15 mouse cellular contexts compared by ENCODE assay signal in genomic region chr9:32924333-32924886, GRCm38 (mm10).
DNase-seq lines count a peak whose midpoint lies in the region; ATAC-seq lines count a peak whose summit lies in the region.
"Had no signal": no experiment of that assay in that cellular context is flagged by ENCODE, and none has a peak within 500 bp of the region (broad histone marks: within the 10 kb centered on the region; RNA-seq: fewer than 3 reads in every experiment).

No protein-coding gene starts in this region.

- peak; percentile 44 for ATAC-seq in granulocyte monocyte progenitor cell, adult 5-6 weeks (replicated peaks; ENCODE audit: poor library complexity, severe bottlenecking)
- peak; percentile 59; the same call in 1 of the 2 replicates for ATAC-seq in monocyte, adult 5-6 weeks (replicated peaks; ENCODE audit: insufficient number of reproducible peaks, low FRiP score, low TSS enrichment, poor library complexity, severe bottlenecking)
- ATAC-seq: forebrain, embryonic 16.5 days had no signal

- peak; percentile 57 for DNase-seq in heart, adult 11 months
- no peak for DNase-seq in heart, adult 18-20 months
- peak; percentile 66 for DNase-seq in CD4-positive helper T cell, adult 2 months (ENCODE audit: low read depth, low spot score)
- no peak for DNase-seq in left cerebral cortex, postnatal 14 days (ENCODE audit: low spot score in 2 of 2)
- DNase-seq in urinary bladder, adult 18-20 months (ENCODE audit: low spot score in 2 of 2), result no peak
- DNase-seq in right cerebral cortex, postnatal 36 days (ENCODE audit: low spot score in 2 of 2), result no peak
- DNase-seq: adrenal gland, adult 8-10 months; adrenal gland, postnatal 36 days; cerebellum, adult 8-10 months; cerebellum, postnatal 14 days; embryo, embryonic 11 days; gastrocnemius, postnatal 10 days had no signal

- intact Hi-C loops in left cerebral cortex, postnatal 14 days (cut with DNase I), result no loop called here

Comparison
In these comparisons a context has a peak if more than half of its experiments do, and no peak if none do; other contexts are left out.
1. DNase-seq: peak in heart, adult 11 months (single experiment) and CD4-positive helper T cell, adult 2 months (single experiment); none in heart, adult 18-20 months (0 of 2), left cerebral cortex, postnatal 14 days (0 of 2), urinary bladder, adult 18-20 months (0 of 2) and right cerebral cortex, postnatal 36 days (0 of 2).